Mouse (Mus musculus) cortical plate, adult 2 months (tissue): ENCODE data around the gene Ghdc.

Experiments
- CTCF ChIP-seq: fragments of 200-500 bp; IDR thresholded peaks from 2 replicates; pipeline ENCODE4 v1.5.1; 2011; ENCODE audit warnings: mild to moderate bottlenecking, control low read depth, low read length; ENCODE audit not compliant: insufficient read depth; ENCODE audit errors: extremely low read depth
- POLR2A ChIP-seq: fragments of 200-500 bp; IDR thresholded peaks from 2 replicates; pipeline ENCODE4 v1.6.1; 2011; ENCODE audit warnings: mild to moderate bottlenecking, low read length, control low read depth; ENCODE audit not compliant: insufficient read depth; ENCODE audit errors: extremely low read depth

DNA sequence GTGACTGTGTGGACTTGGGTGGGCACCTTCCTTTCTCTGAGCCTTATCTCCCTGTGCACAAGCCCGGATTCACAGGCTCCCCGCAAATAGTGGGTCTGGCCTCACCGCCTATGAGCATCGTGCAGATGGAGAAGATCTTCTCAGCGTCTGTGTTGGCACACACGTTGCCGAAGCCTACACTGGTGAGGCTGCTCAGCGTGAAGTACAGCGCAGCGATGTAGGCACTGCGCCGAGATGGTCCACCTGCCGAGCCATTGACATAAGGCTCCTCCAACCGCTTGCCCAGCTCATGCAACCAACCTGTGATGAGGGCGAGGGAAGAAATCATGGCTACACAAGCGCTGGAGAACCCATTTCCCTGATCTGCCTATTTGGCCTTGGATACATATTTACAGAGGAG is 20.6 kb downstream of the Ghdc start:
- no peak for TF ChIP-seq CTCF
- TF ChIP-seq POLR2A, result no peak
